Mouse (Mus musculus): ENCODE measurements around the gene Kif16b.

DNA sequence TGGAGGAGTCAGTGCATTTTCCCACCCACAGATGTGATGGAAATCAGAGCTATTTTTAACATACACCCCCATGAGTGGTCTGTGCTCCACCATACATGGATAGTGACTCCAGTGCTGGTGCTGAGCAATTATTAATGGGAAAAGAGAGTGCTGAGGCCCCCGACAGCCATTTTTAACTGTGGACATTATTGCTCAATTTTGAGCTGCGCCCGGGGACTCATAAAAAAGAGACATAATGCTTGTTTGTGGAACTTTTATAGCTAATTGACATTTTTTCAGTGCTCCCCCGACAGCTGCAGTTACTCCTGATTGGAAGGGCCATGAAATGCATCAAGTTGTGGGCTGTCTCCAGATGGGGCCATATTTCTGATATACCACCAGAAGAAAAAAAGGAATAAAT is 302.1 kb downstream of the Kif16b start:
- TF ChIP-seq CTCF (IDR thresholded peaks at IDR 0.05; ENCODE audit: borderline replicate concordance, extremely low read depth, insufficient read depth, insufficient read length): no peak
- no peak for TF ChIP-seq POLR2A (IDR thresholded peaks at IDR 0.05; ENCODE audit: borderline replicate concordance, extremely low read depth, insufficient read depth, insufficient read length, poor library complexity, severe bottlenecking)

Data from brain, embryonic 14.5 days (tissue).